Mouse (Mus musculus) MEL (cell line): ENCODE results near the gene Map1s.

Experiments used
- CTCF ChIP-seq, 3 experiments: IDR thresholded peaks in 2 of 3; conservative IDR thresholded peaks in 1 of 3; 2 replicates each; pipeline ENCODE4 v1.5.1; 2011 to 2012; ENCODE audit warnings: low read length in 3 of 3, low read depth in 2 of 3, mild to moderate bottlenecking in 2 of 3, improper control_type of control experiment in 1 of 3, inconsistent platforms in 1 of 3, mixed read lengths in 1 of 3, moderate library complexity in 1 of 3; ENCODE audit not compliant: control insufficient read depth in 1 of 3, insufficient read depth in 1 of 3, poor library complexity in 1 of 3, severe bottlenecking in 1 of 3
- GABPA ChIP-seq: IDR thresholded peaks from 2 replicates; pipeline ENCODE4 v1.6.1; 2012; ENCODE audit warnings: low read depth, mild to moderate bottlenecking, inconsistent platforms, low read length, improper control_type of control experiment, moderate library complexity
- MAZ ChIP-seq: IDR thresholded peaks from 2 replicates; pipeline ENCODE4 v1.6.1; 2012; ENCODE audit warnings: low read depth, mild to moderate bottlenecking, inconsistent platforms, low read length, improper control_type of control experiment
- POLR2A ChIP-seq, 2 experiments: IDR thresholded peaks; 2 replicates each; pipeline ENCODE4 v1.6.1; 2011 to 2012; ENCODE audit warnings: low read length in 2 of 2, mild to moderate bottlenecking in 2 of 2, control low read depth in 1 of 2, improper control_type of control experiment in 1 of 2, low read depth in 1 of 2, moderate library complexity in 1 of 2; ENCODE audit not compliant: control insufficient read depth in 1 of 2, insufficient read depth in 1 of 2, poor library complexity in 1 of 2
- ZKSCAN1 ChIP-seq: IDR thresholded peaks from 2 replicates; pipeline ENCODE4 v1.6.1; 2012; ENCODE audit warnings: low read depth, mild to moderate bottlenecking, inconsistent platforms, low read length, improper control_type of control experiment, moderate library complexity
- ZNF384 ChIP-seq: IDR thresholded peaks from 2 replicates; pipeline ENCODE4 v1.6.1; 2012; ENCODE audit warnings: low read depth, mild to moderate bottlenecking, inconsistent platforms, low read length, improper control_type of control experiment

DNA sequence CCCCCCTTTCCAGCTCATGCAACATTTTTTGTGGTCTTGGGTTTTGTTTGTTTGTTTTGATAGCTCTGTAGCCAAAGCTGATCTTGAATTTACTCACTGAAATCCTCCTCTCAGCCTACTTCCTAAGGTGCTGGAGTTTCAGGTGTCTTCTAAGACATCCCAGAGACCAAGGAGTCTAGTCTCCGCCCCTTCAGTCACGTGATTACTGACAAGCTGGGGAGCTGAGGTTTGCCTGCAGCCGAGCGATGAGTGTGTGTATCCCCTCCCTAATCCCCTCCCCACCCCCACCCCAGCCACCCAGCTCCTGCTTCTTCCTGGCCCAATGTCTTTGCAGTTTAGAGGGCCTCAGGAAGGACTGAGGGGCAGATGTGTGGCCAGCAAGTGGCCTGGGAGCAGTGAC is 48.2 kb upstream of the Map1s start:
- TF ChIP-seq POLR2A (IDR thresholded peaks at IDR 0.05; ENCODE audit: control insufficient read depth in 1 of 2, insufficient read depth in 1 of 2, low read depth in 1 of 2, low read length in 2 of 2, poor library complexity in 1 of 2), result no peak
- no peak for TF ChIP-seq GABPA
- TF ChIP-seq CTCF (IDR thresholded peaks at IDR 0.05 in 2 of 3, conservative IDR thresholded peaks at IDR 0.05 in 1 of 3; ENCODE audit: control insufficient read depth in 1 of 3, insufficient read depth in 1 of 3, low read depth in 2 of 3, low read length in 3 of 3, poor library complexity in 1 of 3, severe bottlenecking in 1 of 3), result no peak
- TF ChIP-seq MAZ, result no peak
- no peak for TF ChIP-seq ZNF384
- no peak for TF ChIP-seq ZKSCAN1
